Mouse (Mus musculus) CH12.LX (cell line): ENCODE results near the gene Cela1. TPM values are rescaled to one million over a fixed set of nuclear protein-coding genes. Genes with fewer than 3 reads are reported as not detected.

Experiments
- DNase-seq: peaks from one replicate; pipeline ENCODE4 v3.0.0-alpha.2; 2013; ENCODE audit errors: extremely low read depth
- H3K27ac ChIP-seq: 2 replicates; pipeline ENCODE4 v1.5.1; 2012; ENCODE audit warnings: low read depth, mild to moderate bottlenecking, control low read depth, moderate library complexity; ENCODE audit not compliant: insufficient read depth
- H3K27me3 ChIP-seq: replicated peaks from 2 replicates; pipeline ENCODE3; 2012; ENCODE audit warnings: inconsistent platforms
- H3K36me3 ChIP-seq, 2 experiments: replicated peaks in 1 of 2; 2 replicates each; pipeline versions ENCODE3 to v1.6.1; 2012; ENCODE audit warnings: inconsistent platforms in 1 of 2, low read length in 1 of 2, mild to moderate bottlenecking in 1 of 2, mixed read lengths in 1 of 2, moderate library complexity in 1 of 2; ENCODE audit not compliant: control insufficient read depth in 1 of 2, insufficient read depth in 1 of 2
- H3K4me1 ChIP-seq, 2 experiments: 2 replicates each; pipeline ENCODE4 v1.6.1; 2012; ENCODE audit warnings: inconsistent platforms in 1 of 2, moderate library complexity in 1 of 2; ENCODE audit not compliant: insufficient read depth in 2 of 2, control insufficient read depth in 1 of 2
- H3K4me2 ChIP-seq: 2 replicates; pipeline ENCODE4 v1.6.1; 2012; ENCODE audit warnings: low read depth, mild to moderate bottlenecking, control low read depth; ENCODE audit not compliant: poor library complexity, insufficient read depth, severe bottlenecking
- H3K4me3 ChIP-seq, 3 experiments: fragments of 150-350 bp in 1 of 3; sonication (generic) in 1 of 3; replicated peaks in 1 of 3; 2 replicates each; pipeline versions ENCODE3 to v1.5.1; 2011 to 2012; ENCODE audit warnings: low read depth in 2 of 3, low read length in 2 of 3, mild to moderate bottlenecking in 2 of 3, moderate library complexity in 2 of 3, control low read depth in 1 of 3, improper control_type of control experiment in 1 of 3, inconsistent platforms in 1 of 3, mixed read lengths in 1 of 3; ENCODE audit not compliant: poor library complexity in 1 of 3
- H3K79me2 ChIP-seq: replicated peaks from 2 replicates; pipeline ENCODE4 v1.6.1; 2012; ENCODE audit warnings: mild to moderate bottlenecking, moderate library complexity; ENCODE audit not compliant: control insufficient read depth, poor library complexity, insufficient read depth, severe bottlenecking; ENCODE audit errors: extremely low read depth
- H3K9ac ChIP-seq: 2 replicates; pipeline ENCODE4 v1.6.1; 2012; ENCODE audit warnings: low read depth, mild to moderate bottlenecking, control low read depth, moderate library complexity; ENCODE audit not compliant: insufficient read depth
- H3K9me3 ChIP-seq: replicated peaks from 2 replicates; pipeline ENCODE3; 2012; ENCODE audit warnings: low read length, inconsistent platforms, mixed read lengths
- BHLHE40 ChIP-seq: IDR thresholded peaks from 2 replicates; pipeline ENCODE4 v1.6.1; 2011; ENCODE audit warnings: mild to moderate bottlenecking, low read depth, low read length, improper control_type of control experiment
- CHD1 ChIP-seq: IDR thresholded peaks from 2 replicates; pipeline ENCODE4 v1.6.1; 2012; ENCODE audit warnings: low read depth, low read length, improper control_type of control experiment, inconsistent platforms
- CHD2 ChIP-seq: IDR thresholded peaks from 2 replicates; pipeline ENCODE4 v1.6.1; 2011; ENCODE audit warnings: low read length, improper control_type of control experiment
- CTCF ChIP-seq, 2 experiments: IDR thresholded peaks in 1 of 2; conservative IDR thresholded peaks in 1 of 2; 2 replicates each; pipeline ENCODE4 v1.5.1; 2011 to 2012; ENCODE audit warnings: low read depth in 2 of 2, low read length in 2 of 2, improper control_type of control experiment in 1 of 2, inconsistent platforms in 1 of 2, mild to moderate bottlenecking in 1 of 2, moderate library complexity in 1 of 2
- ELF1 ChIP-seq: IDR thresholded peaks from 2 replicates; pipeline ENCODE4 v1.6.1; 2014; ENCODE audit warnings: low read depth, mild to moderate bottlenecking, inconsistent platforms, low read length, improper control_type of control experiment
- ETS1 ChIP-seq: conservative IDR thresholded peaks from 2 replicates; pipeline ENCODE4 v1.6.1; 2012; ENCODE audit warnings: low read depth, mild to moderate bottlenecking, inconsistent platforms, low read length, improper control_type of control experiment, moderate library complexity
- GABPA ChIP-seq: IDR thresholded peaks from 2 replicates; pipeline ENCODE4 v1.6.1; 2012; ENCODE audit warnings: low read depth, low read length, improper control_type of control experiment, inconsistent platforms; ENCODE audit not compliant: insufficient replicate concordance
- HCFC1 ChIP-seq: IDR thresholded peaks from 2 replicates; pipeline ENCODE4 v1.6.1; 2012; ENCODE audit warnings: low read depth, mild to moderate bottlenecking, inconsistent platforms, low read length, improper control_type of control experiment
- IRF4 ChIP-seq: IDR thresholded peaks from 2 replicates; pipeline ENCODE4 v1.6.1; 2014; ENCODE audit warnings: low read depth, mild to moderate bottlenecking, inconsistent platforms, low read length, improper control_type of control experiment
- JUN ChIP-seq: IDR thresholded peaks from 2 replicates; pipeline ENCODE4 v1.6.1; 2011; ENCODE audit warnings: low read depth, mild to moderate bottlenecking, low read length, improper control_type of control experiment, moderate library complexity; ENCODE audit not compliant: insufficient read depth
- JUND ChIP-seq: conservative IDR thresholded peaks from 2 replicates; pipeline ENCODE4 v1.6.1; 2011; ENCODE audit warnings: low read depth, low read length, improper control_type of control experiment
- KAT2A ChIP-seq: IDR thresholded peaks from 2 replicates; pipeline ENCODE4 v1.6.1; 2012; ENCODE audit warnings: low read length, improper control_type of control experiment, inconsistent platforms; ENCODE audit not compliant: insufficient replicate concordance
- MAFK ChIP-seq: IDR thresholded peaks from 2 replicates; pipeline ENCODE4 v1.6.1; 2011; ENCODE audit warnings: low read length, improper control_type of control experiment; ENCODE audit not compliant: insufficient replicate concordance
- MAX ChIP-seq: IDR thresholded peaks from 2 replicates; pipeline ENCODE4 v1.6.1; 2011; ENCODE audit warnings: low read length, improper control_type of control experiment
- MAZ ChIP-seq: IDR thresholded peaks from 2 replicates; pipeline ENCODE4 v1.6.1; 2012; ENCODE audit warnings: low read depth, mild to moderate bottlenecking, inconsistent platforms, low read length, improper control_type of control experiment, moderate library complexity
- POLR2A ChIP-seq: IDR thresholded peaks from 2 replicates; pipeline ENCODE4 v1.6.1; 2011; ENCODE audit warnings: low read depth, mild to moderate bottlenecking, improper control_type of control experiment, low read length
- SIN3A ChIP-seq: IDR thresholded peaks from 2 replicates; pipeline ENCODE4 v1.6.1; 2012; ENCODE audit warnings: low read length, improper control_type of control experiment, inconsistent platforms
- SMC3 ChIP-seq: IDR thresholded peaks from 2 replicates; pipeline ENCODE4 v1.6.1; 2011; ENCODE audit warnings: low read depth, low read length, improper control_type of control experiment
- TBP ChIP-seq: conservative IDR thresholded peaks from 2 replicates; pipeline ENCODE4 v1.6.1; 2011; ENCODE audit warnings: low read depth, low read length, improper control_type of control experiment
- USF1 ChIP-seq: IDR thresholded peaks from 2 replicates; pipeline ENCODE4 v1.6.1; 2014; ENCODE audit warnings: low read depth, mild to moderate bottlenecking, inconsistent platforms, low read length, improper control_type of control experiment
- USF2 ChIP-seq: conservative IDR thresholded peaks from 2 replicates; pipeline ENCODE4 v1.6.1; 2011; ENCODE audit warnings: low read depth, low read length, improper control_type of control experiment
- ZKSCAN1 ChIP-seq: IDR thresholded peaks from 2 replicates; pipeline ENCODE4 v1.6.1; 2012; ENCODE audit warnings: low read depth, inconsistent platforms, low read length, improper control_type of control experiment, borderline replicate concordance
- ZMIZ1 ChIP-seq: IDR thresholded peaks from 2 replicates; pipeline ENCODE4 v1.6.1; 2012; ENCODE audit warnings: low read depth, mild to moderate bottlenecking, inconsistent platforms, low read length, improper control_type of control experiment
- dilution Hi-C: fragments of 300-500 bp; cut with MboI; formaldehyde crosslinking; loops from 2 replicates; pipeline ENCODE4 v1.14.3; 2020; ENCODE audit warnings: low sequenced_read_pairs; ENCODE audit not compliant: extremely low pct_unique_long_range_greater_than_20kb, extremely low pct_ligation_motif_present
- in situ Hi-C: fragments of 300-500 bp; cut with MboI; formaldehyde crosslinking; loops from 3 replicates; pipeline ENCODE4 v1.14.3; 2019; ENCODE audit warnings: low sequenced_read_pairs, low pct_ligation_motif_present, low pct_unique_long_range_greater_than_20kb, mixed read lengths
- polyA plus RNA-seq: library from polyadenylated mRNA; unstranded; fragments of >175 nt; gene quantifications from 2 replicates; pipeline ENCODE4 v1.2.1, GENCODE M21; 2012; ENCODE audit warnings: low read depth; ENCODE audit not compliant: insufficient read length
- total RNA-seq, 2 experiments: library from RNA; depleted of rRNA; stranded (reverse); fragments of 300-350 nt in 1 of 2; fragments of >200 nt in 1 of 2; gene quantifications; 2 replicates each; pipeline ENCODE4 v1.2.3; 2012 to 2014

Gene Cela1
- total and polyA plus RNA-seq, 3 experiments: 1.3 to 4.8 (median 3.3) TPM

DNA sequence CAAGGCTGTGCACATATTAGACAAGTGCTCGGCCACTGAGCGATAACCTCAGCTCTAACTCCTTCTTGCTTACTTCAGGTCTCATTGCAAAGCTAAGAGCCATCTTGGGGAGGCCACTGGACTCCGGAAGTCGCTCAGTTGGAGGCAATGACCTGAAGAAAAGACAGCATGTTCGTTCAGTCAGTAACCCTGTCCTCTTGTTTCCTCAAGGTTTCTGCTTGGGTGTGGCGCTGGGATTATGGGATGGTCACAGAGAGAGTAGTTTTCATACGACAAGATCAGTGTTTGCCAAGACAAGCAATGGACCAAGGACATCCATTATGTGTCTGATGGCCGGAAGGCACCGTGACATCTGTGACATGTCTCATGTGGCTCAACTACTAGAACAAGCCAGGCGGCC is 13.2 kb downstream of the Cela1 start:
- peak overlapping the region; percentile 75 for H3K27ac ChIP-seq
- no peaks in the 10 kb centered on the region for H3K36me3 ChIP-seq
- no peak overlapping the region for H3K9ac ChIP-seq
- dilution Hi-C loops: no loop called here
- H3K9me3 ChIP-seq: no peaks in the 10 kb centered on the region
- no peaks in the 10 kb centered on the region for H3K79me2 ChIP-seq
- H3K4me1 ChIP-seq: peaks cover 11 to 56% of the 10 kb centered on the region in 2 experiments
- TF ChIP-seq ZMIZ1: no peak
- no peak for TF ChIP-seq SMC3
- TF ChIP-seq CHD1: no peak
- no peak for TF ChIP-seq TBP
- TF ChIP-seq JUN: no peak
- no peak for TF ChIP-seq CTCF (conservative IDR thresholded peaks at IDR 0.05 in 1 of 2, IDR thresholded peaks at IDR 0.05 in 1 of 2; ENCODE audit: low read depth in 2 of 2, low read length in 2 of 2)
- TF ChIP-seq MAZ: no peak
- TF ChIP-seq IRF4: no peak
- TF ChIP-seq ZKSCAN1: no peak
- TF ChIP-seq JUND: no peak
- no peak for TF ChIP-seq MAX
- no peak for TF ChIP-seq ETS1
- no peak for TF ChIP-seq GABPA
- TF ChIP-seq MAFK: no peak
- no peaks in the 10 kb centered on the region for H3K27me3 ChIP-seq
- no peak for DNase-seq
- H3K4me2 ChIP-seq: no peak overlapping the region
- H3K4me3 ChIP-seq: no peak overlapping the region
- in situ Hi-C loops: loop anchor here (10.0 kb wide), 1 partner anchor 140 kb away; no protein-coding TSS in a partner anchor

DNA sequence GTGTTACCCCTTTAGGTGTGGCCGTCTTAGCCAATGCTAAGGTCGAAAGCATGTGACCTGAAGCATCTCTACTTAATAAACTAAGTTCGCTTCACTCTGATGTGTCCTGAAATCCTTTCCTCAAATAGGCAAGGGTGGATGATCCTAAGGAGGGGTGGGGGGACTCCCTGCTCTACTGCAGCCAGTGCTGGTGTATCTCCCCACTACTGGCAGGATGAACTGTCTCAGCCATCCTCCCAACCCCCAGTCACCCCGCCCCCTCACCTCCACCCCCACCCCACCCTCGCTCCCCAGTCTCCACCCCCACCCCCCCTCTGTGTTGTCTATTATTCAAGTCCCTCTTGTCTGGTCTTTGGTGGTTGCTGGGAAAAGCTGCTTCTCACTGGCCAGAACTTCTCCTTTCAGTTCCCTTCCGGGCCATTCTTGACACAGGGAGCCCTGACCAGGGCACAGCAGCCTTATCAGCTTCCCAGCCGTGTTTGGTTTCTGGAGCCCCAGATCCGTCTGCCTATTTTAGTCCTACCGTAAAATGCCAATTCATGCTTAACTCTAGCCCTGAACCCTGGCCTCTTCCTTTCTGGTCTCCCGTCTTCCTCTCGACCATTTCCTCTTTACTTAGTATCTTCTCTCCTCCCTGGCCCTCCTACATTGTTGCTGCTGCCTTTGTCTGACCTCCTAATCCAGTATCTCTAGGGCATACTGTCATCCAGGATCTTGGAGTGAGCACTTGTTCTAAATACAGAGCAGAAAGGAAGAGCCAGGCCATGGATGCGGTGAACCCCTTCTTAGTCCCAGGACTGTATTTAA is 13.9 kb downstream of the Cela1 start:
- TF ChIP-seq USF2 (no peak), POLR2A (peak; percentile 28; the same call in 1 of the 2 replicates), ELF1 (0 out of 2 replicates have a peak, but pooled peaks have one; percentile 5), MAZ (peak; percentile 20; the same call in 1 of the 2 replicates), KAT2A (no peak), CHD2 (peak; percentile 53), SIN3A (no peak), IRF4 (peak; percentile 39; the same call in 1 of the 2 replicates), USF1 (no peak), HCFC1 (no peak), BHLHE40 (no peak)
- Histone ChIP-seq H3K36me3 (no peaks in the 10 kb centered on the region), H3K9me3 (no peaks in the 10 kb centered on the region), H3K4me2 (peak overlapping the region; percentile 33), H3K27ac (peak overlapping the region; percentile 75), H3K79me2 (peaks cover 3% of the 10 kb centered on the region), H3K9ac (no peak overlapping the region; the same call in 1 of the 2 replicates), H3K4me1 (peaks cover 11 to 58% of the 10 kb centered on the region in 2 experiments), H3K27me3 (no peaks in the 10 kb centered on the region), H3K4me3 (no peak overlapping the region)
- dilution Hi-C loops: no loop called here
- in situ Hi-C loops: loop anchor here (10.0 kb wide), 1 partner anchor 139 kb away; no protein-coding TSS in a partner anchor
- DNase-seq: peak; percentile 70
